Mouse (Mus musculus): Measurements from ENCODE around the gene Fuca2. TPM values are rescaled to one million over a fixed set of nuclear protein-coding genes. Genes with fewer than 3 reads are reported as not detected.

Fuca2 gene
- polyA plus RNA-seq, 1 experiment from 2014 or later = 49.3 TPM

GRCm38 (mm10) chr10:13536706-13537105 is 37.4 kb downstream of the Fuca2 start:
- Histone ChIP-seq H3K27ac (replicated peaks) (no peak overlapping the region), H3K4me1 (no peaks in the 10 kb centered on the region), H3K4me3 (replicated peaks) (no peak overlapping the region), H3K4me2 (no peak overlapping the region), H3K9ac (replicated peaks) (no peak overlapping the region), H3K27me3 (replicated peaks) (no peaks in the 10 kb centered on the region), H3K9me3 (replicated peaks) (no peaks in the 10 kb centered on the region), H3K36me3 (peaks cover 40% of the 10 kb centered on the region)
- no peak for ATAC-seq (ENCODE audit: low FRiP score)
- WGBS = 98% methylated on average over 7 of the region's 7 CpGs

GRCm38 (mm10) chr10:13539769-13540333 is 40.5 kb downstream of the Fuca2 start:
- H3K4me3 ChIP-seq (replicated peaks) = no peak overlapping the region
- 91% methylated on average over 7 of the region's 7 CpGs for WGBS
- no peaks in the 10 kb centered on the region for H3K4me1 ChIP-seq
- no peak overlapping the region for H3K4me2 ChIP-seq
- H3K36me3 ChIP-seq = peaks cover 31% of the 10 kb centered on the region
- no peaks in the 10 kb centered on the region for H3K9me3 ChIP-seq (replicated peaks)
- no peak overlapping the region for H3K27ac ChIP-seq (replicated peaks)
- no peaks in the 10 kb centered on the region for H3K27me3 ChIP-seq (replicated peaks)
- no peak overlapping the region for H3K9ac ChIP-seq (replicated peaks)
- no peak for ATAC-seq (ENCODE audit: low FRiP score)

GRCm38 (mm10) chr10:13541721-13542120 is 42.4 kb downstream of the Fuca2 start:
- no peak overlapping the region for H3K4me3 ChIP-seq (replicated peaks)
- H3K36me3 ChIP-seq = peaks cover 19% of the 10 kb centered on the region
- 95% methylated on average over 5 of the region's 5 CpGs for WGBS
- ATAC-seq (ENCODE audit: low FRiP score) = no peak
- H3K27ac ChIP-seq (replicated peaks) = no peak overlapping the region
- no peak overlapping the region for H3K4me2 ChIP-seq
- H3K9ac ChIP-seq (replicated peaks) = no peak overlapping the region
- no peaks in the 10 kb centered on the region for H3K27me3 ChIP-seq (replicated peaks)
- H3K4me1 ChIP-seq = no peaks in the 10 kb centered on the region
- no peaks in the 10 kb centered on the region for H3K9me3 ChIP-seq (replicated peaks)

GRCm38 (mm10) chr10:13552646-13553497 is 53.5 kb downstream of the Fuca2 start, which contains the start of the genes Adat2 and Pex3:
Gene Adat2, plus strand, starts transcription at chr10:13552894.
Gene Pex3, minus strand, starts transcription at chr10:13553142.
- WGBS = under 1% methylated on average over 51 of the region's 51 CpGs
- Histone ChIP-seq H3K9me3 (replicated peaks) (no peaks in the 10 kb centered on the region), H3K9ac (replicated peaks) (peak within 1 kb of the TSS; percentile 77), H3K4me1 (peaks cover 11% of the 10 kb centered on the region), H3K36me3 (no peaks in the 10 kb centered on the region), H3K27me3 (replicated peaks) (no peaks in the 10 kb centered on the region), H3K4me2 (peak within 1 kb of the TSS; percentile 71), H3K27ac (replicated peaks) (peak within 1 kb of the TSS; percentile 78), H3K4me3 (replicated peaks) (peak within 1 kb of the TSS; percentile 71)
- ATAC-seq (ENCODE audit: low FRiP score) = peak; percentile 96

- WGBS = 27% methylated on average over 10 of the region's 10 CpGs
- peak overlapping the region; percentile 77 for H3K9ac ChIP-seq (replicated peaks)
- peak overlapping the region; percentile 71 for H3K4me3 ChIP-seq (replicated peaks)
- peak; percentile 26 for ATAC-seq (ENCODE audit: low FRiP score)
- no peaks in the 10 kb centered on the region for H3K9me3 ChIP-seq (replicated peaks)
- H3K27me3 ChIP-seq (replicated peaks) = no peaks in the 10 kb centered on the region
- H3K4me1 ChIP-seq = peaks cover 11% of the 10 kb centered on the region
- no peaks in the 10 kb centered on the region for H3K36me3 ChIP-seq
- peak overlapping the region; percentile 71 for H3K4me2 ChIP-seq
- 0 out of 2 replicates have a peak overlapping the region, but pooled peaks have one; percentile 7 for H3K27ac ChIP-seq (replicated peaks)
These were observed 54.2 kb downstream of the Fuca2 start for GRCm38 (mm10) chr10:13553498-13553985.

- Histone ChIP-seq H3K36me3 (no peaks in the 10 kb centered on the region), H3K4me3 (replicated peaks) (no peak overlapping the region), H3K27ac (replicated peaks) (no peak overlapping the region), H3K9me3 (replicated peaks) (no peaks in the 10 kb centered on the region), H3K4me1 (peaks cover 11% of the 10 kb centered on the region), H3K27me3 (replicated peaks) (no peaks in the 10 kb centered on the region), H3K9ac (replicated peaks) (no peak overlapping the region), H3K4me2 (no peak overlapping the region)
- WGBS = 96% methylated on average over 1 of the region's 1 CpGs
- ATAC-seq (ENCODE audit: low FRiP score) = no peak
These were observed 55.0 kb downstream of the Fuca2 start for GRCm38 (mm10) chr10:13554316-13554715.

- 89% methylated on average over 13 of the region's 13 CpGs for WGBS
These were observed 60.8 kb downstream of the Fuca2 start for GRCm38 (mm10) chr10:13560014-13560674.

GRCm38 (mm10) chr10:13564364-13565079 is 65.2 kb downstream of the Fuca2 start:
- 26% methylated on average over 24 of the region's 24 CpGs for WGBS
- Histone ChIP-seq H3K36me3 (0 out of 2 replicates have a peak, but pooled peaks cover 3% of the 10 kb centered on the region), H3K4me2 (peak overlapping the region; percentile 66), H3K4me1 (peaks cover 13% of the 10 kb centered on the region), H3K4me3 (replicated peaks) (peak overlapping the region; percentile 35), H3K27ac (replicated peaks) (no peak overlapping the region), H3K9ac (replicated peaks) (no peak overlapping the region), H3K9me3 (replicated peaks) (no peaks in the 10 kb centered on the region), H3K27me3 (replicated peaks) (0 out of 2 replicates have a peak, but pooled peaks cover 7% of the 10 kb centered on the region)
- ATAC-seq (ENCODE audit: low FRiP score) = peak; percentile 91

More at GRCm38 (mm10) chr10:13560014-13560674, 60.8 kb downstream of the Fuca2 start:
- no peak overlapping the region for H3K4me2 ChIP-seq
- H3K9me3 ChIP-seq (replicated peaks) = no peaks in the 10 kb centered on the region
- peaks cover 8% of the 10 kb centered on the region for H3K4me1 ChIP-seq
- H3K36me3 ChIP-seq = 0 out of 2 replicates have a peak, but pooled peaks cover 3% of the 10 kb centered on the region
- H3K27me3 ChIP-seq (replicated peaks) = no peaks in the 10 kb centered on the region
- no peak overlapping the region for H3K27ac ChIP-seq (replicated peaks)
- no peak overlapping the region for H3K4me3 ChIP-seq (replicated peaks)
- no peak for ATAC-seq (ENCODE audit: low FRiP score)
- H3K9ac ChIP-seq (replicated peaks) = no peak overlapping the region

GRCm38 (mm10) chr10:13565080-13565448 is 65.7 kb downstream of the Fuca2 start:
- Histone ChIP-seq H3K4me1 (peaks cover 18% of the 10 kb centered on the region), H3K36me3 (0 out of 2 replicates have a peak, but pooled peaks cover 3% of the 10 kb centered on the region), H3K27ac (replicated peaks) (no peak overlapping the region), H3K9me3 (replicated peaks) (no peaks in the 10 kb centered on the region), H3K9ac (replicated peaks) (no peak overlapping the region), H3K4me2 (peak overlapping the region; percentile 66), H3K4me3 (replicated peaks) (peak overlapping the region; percentile 35), H3K27me3 (replicated peaks) (0 out of 2 replicates have a peak, but pooled peaks cover 7% of the 10 kb centered on the region)
- ATAC-seq (ENCODE audit: low FRiP score) = peak; percentile 64
- 19% methylated on average over 8 of the region's 8 CpGs for WGBS

GRCm38 (mm10) chr10:13566393-13566792 is 67.1 kb downstream of the Fuca2 start:
- peaks cover 29% of the 10 kb centered on the region for H3K4me1 ChIP-seq
- no peaks in the 10 kb centered on the region for H3K9me3 ChIP-seq (replicated peaks)
- H3K4me3 ChIP-seq (replicated peaks) = no peak overlapping the region
- ATAC-seq (ENCODE audit: low FRiP score) = no peak
- H3K36me3 ChIP-seq = no peaks in the 10 kb centered on the region
- no peak overlapping the region for H3K27ac ChIP-seq (replicated peaks)
- no peak overlapping the region for H3K9ac ChIP-seq (replicated peaks)
- 63% methylated on average over 13 of the region's 13 CpGs for WGBS
- H3K4me2 ChIP-seq = no peak overlapping the region
- H3K27me3 ChIP-seq (replicated peaks) = 0 out of 2 replicates have a peak, but pooled peaks cover 7% of the 10 kb centered on the region
